Mouse (Mus musculus) heart, adult 2 months (tissue): ENCODE data around the gene Nol7.

Experiments
- CTCF ChIP-seq: fragments of 200-600 bp; IDR thresholded peaks from 2 replicates; pipeline ENCODE4 v1.8.1; 2022; ENCODE audit warnings: antibody characterized with exemption, mild to moderate bottlenecking, moderate library complexity
- EP300 ChIP-seq: fragments of 200-500 bp; IDR thresholded peaks from 2 replicates; pipeline ENCODE4 v1.6.1; 2011; ENCODE audit warnings: low read depth, low read length, control low read depth; ENCODE audit not compliant: insufficient read depth
- POLR2A ChIP-seq: fragments of 200-500 bp; IDR thresholded peaks from 2 replicates; pipeline ENCODE4 v1.6.1; 2011; ENCODE audit warnings: mild to moderate bottlenecking, low read depth, low read length, control low read depth; ENCODE audit not compliant: insufficient read depth

GRCm38 (mm10) chr13:43356346-43357125, 41.7 kb upstream of the Nol7 start:
- TF ChIP-seq POLR2A (no peak), CTCF (no peak), EP300 (no peak)
